Mouse (Mus musculus): ENCODE data around the gene Wscd2.

DNA sequence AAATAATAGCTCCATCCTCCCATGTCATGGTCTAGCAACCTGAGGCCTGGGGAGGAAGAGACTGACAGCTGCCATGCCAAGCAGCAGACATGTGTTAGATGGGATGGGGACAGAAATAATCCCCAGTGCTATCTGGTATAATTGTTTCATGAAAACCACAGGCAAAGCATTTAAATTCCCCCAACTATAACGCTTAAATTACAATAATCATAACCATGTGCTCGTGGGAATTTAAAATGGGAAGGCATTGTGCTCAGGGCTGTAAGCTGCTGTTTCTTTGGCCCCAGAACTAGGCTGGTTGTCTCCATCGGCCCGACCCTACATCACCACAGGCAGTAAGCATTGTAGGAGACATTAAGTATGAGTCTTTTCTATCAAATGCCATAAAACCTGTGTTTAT, 110.7 kb downstream of the Wscd2 start:
- TF ChIP-seq CTCF (IDR thresholded peaks at IDR 0.05; ENCODE audit: control insufficient read depth, insufficient read depth, insufficient replicate concordance, low read depth, low read length) (no peak), POLR2A (IDR thresholded peaks at IDR 0.05; ENCODE audit: control insufficient read depth, low read depth, low read length) (no peak)

All from testis, adult 2 months (tissue).